Comparison of ENCODE assay signal across 8 mouse cellular contexts in genomic region chr12:70111117-70111366, GRCm38 (mm10). TPM values are rescaled to one million over a fixed set of nuclear protein-coding genes. Genes with fewer than 3 reads are reported as not detected.
DNase-seq lines count a peak whose midpoint lies in the region; ATAC-seq lines count a peak whose summit lies in the region.

No protein-coding gene starts in this region.

- WGBS in kidney, embryonic 16.5 days, result under 1% methylated on average over 16 of the region's 16 CpGs
- WGBS in forebrain, embryonic 11.5 days, result under 1% methylated on average over 16 of the region's 16 CpGs
- WGBS in neural tube, embryonic 12.5 days, result 0% methylated on average over 16 of the region's 16 CpGs

- no peaks in the 10 kb centered on the region for H3K27me3 ChIP-seq in kidney, embryonic 16.5 days (ENCODE audit: insufficient read depth, low read length)
- peaks cover 17% of the 10 kb centered on the region; the same call in 1 of the 2 replicates for H3K27me3 ChIP-seq in forebrain, embryonic 11.5 days (ENCODE audit: control insufficient read depth, insufficient read depth, low read length)
- H3K27me3 ChIP-seq in neural tube, embryonic 12.5 days (replicated peaks), result no peaks in the 10 kb centered on the region

- H3K9me3 ChIP-seq in kidney, embryonic 16.5 days (ENCODE audit: low read length), result no peaks in the 10 kb centered on the region
- H3K9me3 ChIP-seq in forebrain, embryonic 11.5 days (ENCODE audit: control insufficient read depth, low read length), result no peaks in the 10 kb centered on the region
- H3K9me3 ChIP-seq in neural tube, embryonic 12.5 days, result no peaks in the 10 kb centered on the region

- peak overlapping the region; percentile 86 for H3K4me3 ChIP-seq in kidney, embryonic 16.5 days (ENCODE audit: low read length)
- H3K4me3 ChIP-seq in forebrain, embryonic 11.5 days (ENCODE audit: low read depth, low read length), result peak overlapping the region; percentile 80
- peak overlapping the region; percentile 78 for H3K4me3 ChIP-seq in neural tube, embryonic 12.5 days

- H3K36me3 ChIP-seq in kidney, embryonic 16.5 days (ENCODE audit: insufficient read depth, low read length), result no peaks in the 10 kb centered on the region
- no peaks in the 10 kb centered on the region for H3K36me3 ChIP-seq in forebrain, embryonic 11.5 days (ENCODE audit: control insufficient read depth, insufficient read depth, low read length)
- H3K36me3 ChIP-seq in neural tube, embryonic 12.5 days, result no peaks in the 10 kb centered on the region

- no peak for DNase-seq in kidney, postnatal 14 days
- peak; percentile 8 for DNase-seq in T-cell, adult 2 months (ENCODE audit: low spot score)
- no peak for DNase-seq in forebrain, embryonic 11.5 days (ENCODE audit: low spot score)
- peak; percentile 46 for DNase-seq in liver
- DNase-seq in layer of hippocampus, adult 8-10 months (ENCODE audit: low spot score in 2 of 2), result no peak
- no peak for DNase-seq in gastrocnemius, postnatal 10 days

- H3K27ac ChIP-seq in kidney, embryonic 16.5 days (ENCODE audit: low read length), result peak overlapping the region; percentile 85
- peak overlapping the region; percentile 2; the same call in 1 of the 2 replicates for H3K27ac ChIP-seq in forebrain, embryonic 11.5 days (ENCODE audit: low read depth, low read length)
- H3K27ac ChIP-seq in neural tube, embryonic 12.5 days, result peak overlapping the region; percentile 83

- ATAC-seq in kidney, embryonic 16.5 days (ENCODE audit: low FRiP score, low TSS enrichment), result peak; percentile 76
- no peak for ATAC-seq in forebrain, embryonic 11.5 days (replicated peaks; ENCODE audit: low FRiP score)
- ATAC-seq in neural tube, embryonic 12.5 days (ENCODE audit: low FRiP score, low read depth), result peak; percentile 64

- H3K9ac ChIP-seq in kidney, embryonic 16.5 days (replicated peaks; ENCODE audit: low read length), result peak overlapping the region; percentile 93
- peak overlapping the region; percentile 87 for H3K9ac ChIP-seq in forebrain, embryonic 11.5 days (ENCODE audit: low read length)
- H3K9ac ChIP-seq in neural tube, embryonic 12.5 days, result peak overlapping the region; percentile 92

- peak overlapping the region; percentile 82 for H3K4me2 ChIP-seq in kidney, embryonic 16.5 days (replicated peaks; ENCODE audit: low read depth, low read length)
- peak overlapping the region; percentile 98 for H3K4me2 ChIP-seq in forebrain, embryonic 11.5 days (ENCODE audit: low read depth, low read length, severe bottlenecking)
- H3K4me2 ChIP-seq in neural tube, embryonic 12.5 days (replicated peaks), result peak overlapping the region; percentile 89

- peaks cover 36% of the 10 kb centered on the region for H3K4me1 ChIP-seq in kidney, embryonic 16.5 days (ENCODE audit: insufficient read depth, low read length)
- H3K4me1 ChIP-seq in forebrain, embryonic 11.5 days (replicated peaks; ENCODE audit: control insufficient read depth, insufficient read depth, low read length), result peaks cover 9% of the 10 kb centered on the region
- H3K4me1 ChIP-seq in neural tube, embryonic 12.5 days, result peaks cover 51% of the 10 kb centered on the region

RNA-seq across cellular contexts. Expression of gene Nin, which starts 2.5 kb away (rescaled TPM):
- polyA plus RNA-seq in kidney, embryonic 16.5 days (2015; fragmentation: Nextera tagmentation; extraction: Ambion mirVana), result 12.0 and 13.4 TPM in 2 replicates
- polyA plus RNA-seq in forebrain, embryonic 11.5 days (2014; fragmentation: Nextera tagmentation; extraction: Ambion mirVana), result 13.0 and 13.3 TPM in 2 replicates
- polyA plus RNA-seq in neural tube, embryonic 12.5 days (2016; fragmentation: Nextera tagmentation; extraction: Ambion mirVana), result 18.9 and 19.3 TPM in 2 replicates
- total RNA-seq in layer of hippocampus, adult 8-10 months (2022), result 10 to 100 TPM; 58.1 to 82.5 (median 66.6) TPM
- total RNA-seq in gastrocnemius, postnatal 10 days (2021), result 10 to 100 TPM; 30.3 to 33.4 TPM

RNA-seq across cellular contexts. Expression of gene Abhd12b, which starts 42.9 kb away (rescaled TPM):
- polyA plus RNA-seq in kidney, embryonic 16.5 days (2015; fragmentation: Nextera tagmentation; extraction: Ambion mirVana), result 0.05 and 0.17 TPM in 2 replicates
- polyA plus RNA-seq in forebrain, embryonic 11.5 days (2014; fragmentation: Nextera tagmentation; extraction: Ambion mirVana), result not detected in 2 replicates
- not detected in 2 replicates for polyA plus RNA-seq in neural tube, embryonic 12.5 days (2016; fragmentation: Nextera tagmentation; extraction: Ambion mirVana)
- total RNA-seq in layer of hippocampus, adult 8-10 months (2022), result not detected
- not detected for total RNA-seq in gastrocnemius, postnatal 10 days (2021)

Comparison
In these comparisons a context has a peak if more than half of its experiments do, and no peak if none do; other contexts are left out.
1. H3K27ac ChIP-seq: peak in every context shown above with its lines; median percentile 85 in kidney, embryonic 16.5 days; 83 in neural tube, embryonic 12.5 days; 2 in forebrain, embryonic 11.5 days.
2. DNase-seq: peak in T-cell, adult 2 months (single experiment) and liver (single experiment); none in kidney, postnatal 14 days (single experiment), forebrain, embryonic 11.5 days (single experiment), layer of hippocampus, adult 8-10 months (0 of 2) and gastrocnemius, postnatal 10 days (single experiment).
3. Peak in every context shown above with its lines, with median percentiles within 50 percentile points of each other: H3K4me2 ChIP-seq, H3K4me3 ChIP-seq and H3K9ac ChIP-seq.